In the genomic region with DNA sequence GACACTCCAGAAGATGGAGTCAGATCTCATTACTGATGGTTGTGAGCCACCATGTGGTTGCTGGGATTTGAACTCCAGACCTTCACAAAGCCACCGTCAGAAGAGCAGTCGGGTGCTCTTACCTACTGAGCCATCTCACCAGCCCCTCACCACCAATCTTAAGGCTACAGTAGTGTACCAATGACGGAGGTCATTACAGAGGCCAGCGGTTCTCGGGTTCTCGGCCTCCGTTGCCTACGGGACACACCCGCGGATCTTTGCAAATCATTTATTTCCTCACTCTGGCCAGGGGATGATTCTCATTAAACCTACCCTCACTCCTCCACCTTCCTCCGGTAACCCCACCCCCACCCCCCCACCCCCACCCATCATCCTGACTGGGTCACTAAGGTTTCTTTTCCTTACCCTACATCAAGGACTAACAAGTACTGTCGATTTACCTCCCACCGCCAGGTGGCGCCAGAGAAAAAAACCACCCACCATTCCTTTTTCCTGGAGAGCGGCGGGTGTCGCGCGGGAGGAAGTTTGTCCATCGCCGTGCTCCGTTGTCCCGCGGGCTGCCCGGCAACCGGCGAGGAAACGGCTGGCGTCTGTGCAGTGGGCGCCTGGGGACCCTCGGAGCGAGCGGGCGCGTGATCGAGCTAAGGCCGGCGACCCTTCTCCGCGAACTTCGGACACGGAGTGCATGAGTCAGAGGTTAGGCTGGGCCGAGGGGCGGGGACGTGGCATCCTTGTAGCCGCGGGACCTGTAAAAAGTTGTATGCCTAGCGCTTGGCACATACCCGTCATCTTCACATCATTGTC, we compare ENCODE assay signal across 8 mouse cellular contexts. TPM values are rescaled to one million over a fixed set of nuclear protein-coding genes. Genes with fewer than 3 reads are reported as not detected.
A peak's percentile ranks its signal among the peaks of the same experiment; 100 is the strongest.
DNase-seq lines count a peak whose midpoint lies in the region; ATAC-seq and TF ChIP-seq lines count a peak whose summit lies in the region.

A gene (plus strand): TSS at position 496 of the 804 bp plus-strand sequence.

- 3% methylated on average over 37 of the region's 49 CpGs for WGBS in embryonic facial prominence, embryonic 14.5 days
- 3% methylated on average over 43 of the region's 49 CpGs for WGBS in limb, embryonic 14.5 days
- 4% methylated on average over 48 of the region's 49 CpGs for WGBS in midbrain, postnatal 0 days

- H3K27me3 ChIP-seq in embryonic facial prominence, embryonic 14.5 days (replicated peaks; ENCODE audit: control insufficient read depth, insufficient read depth, low read length): no peaks in the 10 kb centered on the region
- no peaks in the 10 kb centered on the region for H3K27me3 ChIP-seq in limb, embryonic 14.5 days (ENCODE audit: control insufficient read depth, insufficient read depth, low read length)
- no peaks in the 10 kb centered on the region for H3K27me3 ChIP-seq in midbrain, postnatal 0 days (ENCODE audit: insufficient read depth, low read length)

- TF ChIP-seq POLR2A in limb, embryonic 14.5 days (IDR thresholded peaks at IDR 0.05; ENCODE audit: borderline replicate concordance, extremely low read depth, insufficient read depth, insufficient read length): 0 out of 2 replicates have a peak, but pooled peaks have one; percentile 22

- 0 out of 2 replicates have a peak, but pooled peaks cover 5% of the 10 kb centered on the region for H3K4me1 ChIP-seq in embryonic facial prominence, embryonic 14.5 days (ENCODE audit: control insufficient read depth, insufficient read depth, low read length)
- H3K4me1 ChIP-seq in limb, embryonic 14.5 days (ENCODE audit: control insufficient read depth, insufficient read depth, low read length): peaks cover 6% of the 10 kb centered on the region
- no peaks in the 10 kb centered on the region for H3K4me1 ChIP-seq in midbrain, postnatal 0 days (ENCODE audit: insufficient read depth, low read length)

- peak within 1 kb of the TSS; percentile 85 for H3K4me3 ChIP-seq in embryonic facial prominence, embryonic 14.5 days (ENCODE audit: low read depth, low read length)
- peak within 1 kb of the TSS; percentile 87 for H3K4me3 ChIP-seq in limb, embryonic 14.5 days (replicated peaks; ENCODE audit: low read length)
- H3K4me3 ChIP-seq in midbrain, postnatal 0 days (ENCODE audit: low read depth, low read length): peak within 1 kb of the TSS; percentile 74

- DNase-seq in 3T3-L1 (ENCODE audit: low read depth, low spot score): peak; percentile 98
- peak; percentile 92 to 98 for DNase-seq in adrenal gland, postnatal 4 days (ENCODE audit: low spot score in 2 of 2)
- DNase-seq in embryonic facial prominence, embryonic 14.5 days (ENCODE audit: low spot score): peak; percentile 95
- DNase-seq in heart, adult 8-10 months (ENCODE audit: low spot score): peak; percentile 95
- peak; percentile 94 for DNase-seq in kidney, adult 9 months
- peak; percentile 94 for DNase-seq in limb, embryonic 14.5 days (ENCODE audit: low spot score)
- DNase-seq in midbrain, postnatal 0 days (ENCODE audit: low spot score): peak; percentile 96
- peak; percentile 92 to 93 for DNase-seq in spleen, postnatal 14 days (ENCODE audit: low spot score in 2 of 2)

- H3K9ac ChIP-seq in embryonic facial prominence, embryonic 14.5 days (ENCODE audit: low read depth, low read length): peak within 1 kb of the TSS; percentile 78
- H3K9ac ChIP-seq in limb, embryonic 14.5 days (ENCODE audit: low read depth, low read length, severe bottlenecking): peak within 1 kb of the TSS; percentile 76
- H3K9ac ChIP-seq in midbrain, postnatal 0 days (replicated peaks; ENCODE audit: low read length, poor library complexity, severe bottlenecking): peak within 1 kb of the TSS; percentile 64

- peak; percentile 81 for ATAC-seq in embryonic facial prominence, embryonic 14.5 days (ENCODE audit: low read depth)
- ATAC-seq in limb, embryonic 14.5 days (ENCODE audit: low FRiP score, low read depth): peak; percentile 81
- peak; percentile 78 for ATAC-seq in midbrain, postnatal 0 days (ENCODE audit: low FRiP score)

- no peak within 1 kb of the TSS for H3K27ac ChIP-seq in embryonic facial prominence, embryonic 14.5 days (replicated peaks; ENCODE audit: low read depth, low read length)
- H3K27ac ChIP-seq in limb, embryonic 14.5 days (replicated peaks; ENCODE audit: low read depth, low read length): no peak within 1 kb of the TSS
- H3K27ac ChIP-seq in midbrain, postnatal 0 days (ENCODE audit: low read depth, low read length): no peak within 1 kb of the TSS

- TF ChIP-seq CTCF in midbrain, postnatal 0 days (IDR thresholded peaks at IDR 0.05): peak; percentile 92

- no peaks in the 10 kb centered on the region for H3K9me3 ChIP-seq in embryonic facial prominence, embryonic 14.5 days (ENCODE audit: control insufficient read depth, low read length)
- no peaks in the 10 kb centered on the region for H3K9me3 ChIP-seq in limb, embryonic 14.5 days (ENCODE audit: control insufficient read depth, low read length)
- no peaks in the 10 kb centered on the region for H3K9me3 ChIP-seq in midbrain, postnatal 0 days (ENCODE audit: low read length)

- peak within 1 kb of the TSS; percentile 65 for H3K4me2 ChIP-seq in embryonic facial prominence, embryonic 14.5 days (ENCODE audit: low read depth, low read length)
- peak within 1 kb of the TSS; percentile 78 for H3K4me2 ChIP-seq in limb, embryonic 14.5 days (replicated peaks; ENCODE audit: low read depth, low read length, severe bottlenecking)
- peak within 1 kb of the TSS; percentile 76 for H3K4me2 ChIP-seq in midbrain, postnatal 0 days (ENCODE audit: low read depth, low read length, poor library complexity, severe bottlenecking)

- H3K36me3 ChIP-seq in embryonic facial prominence, embryonic 14.5 days (ENCODE audit: control insufficient read depth, insufficient read depth, low read length): peaks cover 34% of the 10 kb centered on the region
- peaks cover 29% of the 10 kb centered on the region for H3K36me3 ChIP-seq in limb, embryonic 14.5 days (ENCODE audit: control insufficient read depth, insufficient read depth, low read length)
- peaks cover 15% of the 10 kb centered on the region; the same call in 1 of the 2 replicates for H3K36me3 ChIP-seq in midbrain, postnatal 0 days (ENCODE audit: insufficient read depth, low read length)

RNA-seq across cellular contexts. Expression of the gene that starts here (rescaled TPM):
- 10 to 100 TPM; 16.3 to 16.9 TPM for total RNA-seq in adrenal gland, postnatal 4 days (2021)
- polyA plus RNA-seq in embryonic facial prominence, embryonic 14.5 days (2014; fragmentation: Nextera tagmentation; extraction: Ambion mirVana): 10.9 and 11.4 TPM in 2 replicates
- 1 to 10 TPM; 4.2 to 5.0 (median 4.9) TPM for total RNA-seq in heart, adult 8-10 months (2022)
- 29.9 and 33.6 TPM in 2 replicates for polyA plus RNA-seq in limb, embryonic 14.5 days (2012; rRNA removed)
- 10.7 and 13.0 TPM in 2 replicates for polyA plus RNA-seq in limb, embryonic 14.5 days (2014; fragmentation: Nextera tagmentation; extraction: Ambion mirVana)
- 10.9 and 11.2 TPM in 2 replicates for total RNA-seq in midbrain, postnatal 0 days (2014; rRNA removed)
- polyA plus RNA-seq in midbrain, postnatal 0 days (2015; fragmentation: Nextera tagmentation; extraction: Ambion mirVana): 12.6 and 14.4 TPM in 2 replicates
